Mouse (Mus musculus) megakaryocyte, embryonic 14.5 days (primary cell): ENCODE measurements at regions not wholly inside any gene's neighbourhood (a gene's known extent, or its start where the extent isn't known, plus 50 kb on each side); places are given as distances from the start of the nearest gene placed in this dataset.

Experiments
- H3K27me3 ChIP-seq: replicated peaks from 2 replicates; pipeline ENCODE3; 2012; ENCODE audit warnings: inconsistent platforms
- H3K36me3 ChIP-seq: replicated peaks from 2 replicates; pipeline ENCODE3; 2012; ENCODE audit warnings: low read length, inconsistent platforms, mixed read lengths
- H3K4me1 ChIP-seq: 2 replicates; pipeline ENCODE4 v1.6.1; 2012; ENCODE audit warnings: inconsistent platforms
- H3K4me3 ChIP-seq: replicated peaks from 2 replicates; pipeline ENCODE3; 2012; ENCODE audit warnings: moderate library complexity, mild to moderate bottlenecking, inconsistent platforms
- H3K9me3 ChIP-seq: 2 replicates; pipeline ENCODE4 v1.6.1; 2012; ENCODE audit warnings: inconsistent platforms
- FLI1 ChIP-seq: IDR thresholded peaks from 2 replicates; pipeline ENCODE4 v1.6.1; 2012; ENCODE audit warnings: low read length, inconsistent platforms, mixed read lengths
- GATA1 ChIP-seq: IDR thresholded peaks from 3 replicates; pipeline ENCODE4 v1.6.1; 2012; ENCODE audit warnings: mixed read lengths, low read length, inconsistent platforms, borderline replicate concordance

DNA sequence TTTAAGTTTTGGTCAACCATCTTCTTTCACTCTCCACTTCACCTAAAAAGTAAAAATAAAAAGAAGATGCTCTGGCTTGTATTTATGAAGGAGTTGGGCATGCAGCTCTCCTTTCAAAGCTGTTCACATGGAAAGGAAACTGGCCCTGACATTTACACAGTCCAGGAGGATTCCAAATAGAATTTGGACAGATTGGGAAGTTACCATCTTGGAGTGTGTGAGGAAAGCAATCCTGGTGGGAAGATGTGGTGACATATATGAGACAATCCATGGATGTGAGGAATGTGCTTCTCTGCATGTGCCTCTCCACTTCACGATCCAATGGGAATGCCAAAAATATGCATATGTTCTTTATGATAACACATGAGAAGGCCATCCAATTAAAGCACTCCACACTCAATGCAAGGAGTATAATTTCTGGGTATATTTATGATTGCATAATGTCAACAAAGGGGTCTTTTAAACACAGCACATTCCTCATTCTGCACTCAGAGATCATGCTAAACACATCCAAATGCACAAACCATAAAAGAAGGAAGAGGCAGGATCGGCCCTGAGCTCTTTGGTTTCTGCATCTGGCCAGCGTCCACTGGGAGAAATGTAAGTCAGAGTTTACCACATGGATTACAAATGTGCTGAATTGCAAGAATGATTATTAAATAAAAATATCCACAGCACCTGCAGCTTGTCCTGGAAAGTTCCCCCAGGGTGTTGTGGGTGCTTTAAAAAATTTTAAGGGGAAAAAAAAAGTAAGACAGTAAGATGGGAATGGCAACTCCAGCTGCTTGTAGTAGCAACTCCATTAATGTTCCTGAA lies 100.1 kb upstream of the Osr1 start:
- Histone ChIP-seq H3K36me3 (no peaks in the 10 kb centered on the region), H3K4me3 (no peak overlapping the region), H3K9me3 (peaks cover 7% of the 10 kb centered on the region; the same call in 1 of the 2 replicates), H3K4me1 (no peaks in the 10 kb centered on the region), H3K27me3 (no peaks in the 10 kb centered on the region)
- TF ChIP-seq FLI1 (no peak), GATA1 (no peak)

DNA sequence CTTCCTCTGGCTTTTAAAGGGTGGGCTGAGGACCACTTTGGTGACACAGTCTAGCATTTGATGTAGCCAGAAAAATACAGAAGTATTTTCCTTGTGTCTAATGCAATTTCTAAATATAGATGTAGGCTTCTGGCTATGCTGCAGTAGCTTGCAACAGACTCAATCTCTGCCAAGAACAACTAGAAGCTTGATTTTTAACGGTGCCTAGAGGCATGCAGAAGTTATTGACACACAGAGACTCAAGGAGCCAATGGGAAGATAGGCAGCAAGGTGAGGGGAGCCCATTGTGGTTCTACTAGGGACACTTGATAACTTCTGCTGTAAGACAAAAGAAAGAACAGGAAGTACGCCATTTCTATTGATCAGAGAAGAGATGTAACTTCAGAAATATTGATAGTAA lies 94.1 kb upstream of the Osr1 start:
- no peaks in the 10 kb centered on the region for H3K27me3 ChIP-seq
- H3K9me3 ChIP-seq, result peaks cover 9% of the 10 kb centered on the region; the same call in 1 of the 2 replicates
- no peak overlapping the region for H3K4me3 ChIP-seq
- TF ChIP-seq FLI1 (no peak), GATA1 (no peak)
- no peaks in the 10 kb centered on the region for H3K4me1 ChIP-seq
- H3K36me3 ChIP-seq, result no peaks in the 10 kb centered on the region

DNA sequence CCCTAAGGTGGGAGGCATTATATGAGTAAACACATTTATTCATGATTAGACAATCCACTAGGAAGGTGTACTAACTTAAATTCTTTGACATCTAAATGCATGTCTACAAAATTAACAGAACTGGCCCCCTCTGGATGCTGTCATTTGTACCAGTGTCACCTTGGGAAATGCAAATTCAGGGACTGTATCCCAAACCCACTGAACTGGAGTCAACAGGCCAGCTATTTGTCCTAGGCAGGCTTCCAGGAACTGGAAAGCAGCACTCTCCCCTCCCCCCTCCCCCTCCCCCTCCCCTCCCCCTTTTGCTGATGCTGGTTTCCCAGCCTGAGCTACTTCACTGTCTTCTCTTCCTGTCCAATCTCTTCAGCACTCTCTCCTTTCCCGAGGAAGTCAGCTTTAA lies 91.7 kb upstream of the Osr1 start:
- Histone ChIP-seq H3K27me3 (no peaks in the 10 kb centered on the region), H3K36me3 (no peaks in the 10 kb centered on the region), H3K4me1 (no peaks in the 10 kb centered on the region), H3K4me3 (no peak overlapping the region), H3K9me3 (peaks cover 6% of the 10 kb centered on the region; the same call in 1 of the 2 replicates)
- TF ChIP-seq GATA1 (no peak), FLI1 (no peak)

DNA sequence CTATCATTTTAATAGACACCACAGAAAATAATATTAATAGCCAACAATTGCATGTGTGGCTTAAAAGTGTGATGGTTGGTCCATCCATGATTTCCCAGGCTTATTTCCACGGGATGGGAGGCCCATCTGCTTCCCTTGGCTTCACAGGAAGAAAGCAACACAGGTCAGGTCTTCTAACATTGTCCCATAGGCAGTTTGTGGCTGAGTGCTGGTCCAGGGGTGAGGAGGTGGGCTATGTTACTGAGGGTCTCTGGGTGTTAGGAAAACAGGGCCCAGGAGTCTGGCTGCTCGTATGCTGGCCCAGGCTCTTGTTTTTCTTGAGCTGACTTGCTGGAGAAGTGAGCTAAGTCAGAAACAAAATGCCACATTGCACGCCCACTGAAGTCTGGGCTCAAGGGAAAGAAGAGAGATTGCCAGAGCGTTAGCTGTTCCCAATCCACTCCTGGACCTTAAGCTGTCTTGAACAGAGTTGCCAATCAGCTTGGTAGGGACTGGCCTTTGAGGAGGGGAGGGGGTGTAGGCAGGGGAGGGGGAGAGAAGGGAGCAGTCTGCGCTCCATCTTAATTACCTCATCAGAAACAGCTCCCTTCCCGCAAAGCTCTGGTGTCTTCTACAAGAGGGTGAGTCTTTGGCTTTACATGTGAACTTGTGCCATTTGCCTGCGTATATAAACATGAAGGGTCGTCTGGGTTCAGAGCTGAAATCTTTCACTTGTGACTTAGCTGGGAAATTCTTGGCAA lies 82.1 kb upstream of the Osr1 start:
- H3K4me1 ChIP-seq, result no peaks in the 10 kb centered on the region
- no peak overlapping the region for H3K4me3 ChIP-seq
- peaks cover 14% of the 10 kb centered on the region; the same call in 1 of the 2 replicates for H3K9me3 ChIP-seq
- TF ChIP-seq GATA1 (no peak), FLI1 (no peak)
- no peaks in the 10 kb centered on the region for H3K36me3 ChIP-seq
- no peaks in the 10 kb centered on the region for H3K27me3 ChIP-seq

DNA sequence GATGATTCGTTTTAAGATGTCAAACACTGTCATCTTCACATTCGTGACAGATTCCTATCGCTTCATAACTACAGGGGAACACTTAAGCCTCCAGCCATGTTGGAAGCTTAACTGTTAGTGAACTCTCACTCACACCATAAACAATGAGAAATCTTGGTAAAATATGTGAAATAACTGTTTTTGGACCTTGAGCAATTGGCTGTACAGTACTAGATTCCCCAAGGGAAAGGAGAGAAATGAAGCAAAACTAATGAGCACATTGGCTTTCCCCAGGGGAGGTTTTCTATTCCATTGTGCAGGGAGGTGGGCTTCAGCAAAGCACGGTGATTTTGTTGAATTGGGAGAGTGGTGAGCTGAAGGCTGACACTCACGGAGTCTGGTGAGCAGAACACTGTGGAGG lies 56.0 kb upstream of the Osr1 start:
- Histone ChIP-seq H3K9me3 (peaks cover 3% of the 10 kb centered on the region; the same call in 1 of the 2 replicates), H3K4me3 (no peak overlapping the region), H3K36me3 (no peaks in the 10 kb centered on the region), H3K27me3 (no peaks in the 10 kb centered on the region), H3K4me1 (no peaks in the 10 kb centered on the region)
- TF ChIP-seq GATA1 (no peak), FLI1 (no peak)

DNA sequence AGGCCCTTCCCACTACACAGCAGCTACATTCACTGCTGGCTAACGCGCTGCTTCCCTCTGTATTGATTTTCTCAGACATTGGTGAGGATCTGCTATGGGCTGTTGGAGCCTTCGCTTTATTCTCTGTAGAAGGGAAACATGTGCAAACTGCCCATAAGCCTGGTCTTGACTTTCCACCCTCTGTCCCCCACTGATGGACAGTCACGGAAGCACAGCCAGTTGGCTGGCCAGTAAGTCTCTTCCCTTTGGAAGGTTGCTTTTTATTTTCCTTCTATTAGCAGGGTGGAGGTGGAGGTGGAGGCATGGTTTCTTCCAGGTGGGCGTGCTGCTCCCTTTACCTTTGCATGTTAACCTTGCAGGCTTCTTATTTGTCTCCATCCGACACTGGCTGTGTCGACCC lies 51.1 kb upstream of the Osr1 start:
- no peaks in the 10 kb centered on the region for H3K27me3 ChIP-seq
- no peaks in the 10 kb centered on the region for H3K9me3 ChIP-seq
- no peaks in the 10 kb centered on the region for H3K4me1 ChIP-seq
- no peak overlapping the region for H3K4me3 ChIP-seq
- H3K36me3 ChIP-seq, result no peaks in the 10 kb centered on the region
- no peak for TF ChIP-seq GATA1
- no peak for TF ChIP-seq FLI1

DNA sequence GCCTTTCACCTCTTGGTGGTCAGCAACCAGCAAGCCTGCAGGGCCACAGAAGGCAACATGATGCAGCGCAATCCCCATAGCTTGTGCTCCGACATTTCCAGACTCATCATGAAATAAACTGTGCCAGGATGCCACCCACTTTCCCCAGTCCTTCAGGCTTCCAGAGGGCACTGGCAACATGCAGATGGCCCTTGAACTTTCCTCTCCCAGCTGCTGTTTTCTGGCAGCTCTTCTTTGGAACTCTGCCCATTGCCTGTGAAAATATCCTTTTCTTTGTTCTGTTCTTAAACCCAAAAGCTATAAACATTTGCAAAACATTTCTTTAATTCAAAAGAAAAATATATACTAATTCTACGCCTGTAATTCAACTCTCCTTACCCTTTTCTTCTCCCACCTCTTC lies 50.6 kb upstream of the Osr1 start:
- Histone ChIP-seq H3K4me3 (no peak overlapping the region), H3K36me3 (no peaks in the 10 kb centered on the region), H3K4me1 (no peaks in the 10 kb centered on the region), H3K27me3 (no peaks in the 10 kb centered on the region), H3K9me3 (no peaks in the 10 kb centered on the region)
- TF ChIP-seq GATA1, result no peak
- no peak for TF ChIP-seq FLI1
